Mouse (Mus musculus): ENCODE results near the gene Trim38.

Trim38 gene

GRCm38 (mm10) chr13:23839308-23839707 lies 69.6 kb downstream of the Trim38 start, which contains the start of gene Slc17a3:
TSS of gene Slc17a3 (plus strand) at chr13:23839434.
- DNase-seq = no peak
